Mouse (Mus musculus) MEL (cell line): Measurements from ENCODE around the gene Fbxl7. TPM values are rescaled to one million over a fixed set of nuclear protein-coding genes. Genes with fewer than 3 reads are reported as not detected.

Source experiments
- DNase-seq: peaks from one replicate; pipeline ENCODE4 v3.0.0; 2011; ENCODE audit warnings: low read depth, low spot score
- H3K27ac ChIP-seq: 2 replicates; pipeline ENCODE4 v1.5.1; 2012; ENCODE audit warnings: low read depth, mild to moderate bottlenecking, control low read depth, low read length, moderate library complexity; ENCODE audit not compliant: control insufficient read depth
- H3K27me3 ChIP-seq, 2 experiments: fragments of 150-350 bp in 1 of 2; sonication (generic) in 1 of 2; 2 replicates each; pipeline ENCODE4 v1.6.1; 2012; ENCODE audit warnings: low read length in 2 of 2, mild to moderate bottlenecking in 2 of 2, improper control_type of control experiment in 1 of 2, moderate library complexity in 1 of 2; ENCODE audit not compliant: insufficient read depth in 2 of 2, control insufficient read depth in 1 of 2
- H3K36me3 ChIP-seq, 2 experiments: 2 replicates each; pipeline ENCODE4 v1.6.1; 2012 to 2014; ENCODE audit warnings: low read length in 2 of 2, improper control_type of control experiment in 1 of 2, inconsistent platforms in 1 of 2, mild to moderate bottlenecking in 1 of 2; ENCODE audit not compliant: insufficient read depth in 2 of 2, control insufficient read depth in 1 of 2
- H3K4me1 ChIP-seq, 2 experiments: fragments of 150-350 bp in 1 of 2; sonication (generic) in 1 of 2; 2 replicates each; pipeline ENCODE4 v1.6.1; 2012; ENCODE audit warnings: low read length in 2 of 2, improper control_type of control experiment in 1 of 2, mild to moderate bottlenecking in 1 of 2; ENCODE audit not compliant: insufficient read depth in 2 of 2, control insufficient read depth in 1 of 2
- H3K4me3 ChIP-seq, 2 experiments: fragments of 150-350 bp in 1 of 2; sonication (generic) in 1 of 2; 2 replicates each; pipeline ENCODE4 v1.5.1; 2012; ENCODE audit warnings: low read depth in 2 of 2, low read length in 2 of 2, mild to moderate bottlenecking in 2 of 2, moderate library complexity in 2 of 2, control low read depth in 1 of 2, improper control_type of control experiment in 1 of 2; ENCODE audit not compliant: control insufficient read depth in 1 of 2, insufficient read depth in 1 of 2
- H3K79me2 ChIP-seq: 2 replicates; pipeline ENCODE4 v1.6.1; 2012; ENCODE audit warnings: mild to moderate bottlenecking, low read length, moderate library complexity; ENCODE audit not compliant: control insufficient read depth, poor library complexity, insufficient read depth
- H3K9ac ChIP-seq: 2 replicates; pipeline ENCODE4 v1.6.1; 2012; ENCODE audit warnings: low read depth, mild to moderate bottlenecking, control low read depth, low read length, moderate library complexity; ENCODE audit not compliant: control insufficient read depth, poor library complexity, severe bottlenecking
- H3K9me3 ChIP-seq: fragments of 150-350 bp; sonication (generic); replicated peaks from 2 replicates; pipeline ENCODE4 v1.6.1; 2012; ENCODE audit warnings: mild to moderate bottlenecking, low read length, improper control_type of control experiment, moderate library complexity; ENCODE audit not compliant: insufficient read depth
- CHD2 ChIP-seq: IDR thresholded peaks from 2 replicates; pipeline ENCODE4 v1.6.1; 2011; ENCODE audit warnings: low read length, improper control_type of control experiment
- E2F4 ChIP-seq: IDR thresholded peaks from 2 replicates; pipeline ENCODE4 v1.6.1; 2011; ENCODE audit warnings: low read depth, low read length, improper control_type of control experiment, borderline replicate concordance
- ELF1 ChIP-seq: IDR thresholded peaks from 2 replicates; pipeline ENCODE4 v1.6.1; 2014; ENCODE audit warnings: low read depth, mild to moderate bottlenecking, inconsistent platforms, low read length, improper control_type of control experiment, moderate library complexity
- EP300 ChIP-seq, 2 experiments: IDR thresholded peaks; 2 replicates each; pipeline ENCODE4 v1.6.1; 2011; ENCODE audit warnings: improper control_type of control experiment in 2 of 2, low read length in 2 of 2, low read depth in 1 of 2, mild to moderate bottlenecking in 1 of 2
- GABPA ChIP-seq: IDR thresholded peaks from 2 replicates; pipeline ENCODE4 v1.6.1; 2012; ENCODE audit warnings: low read depth, mild to moderate bottlenecking, inconsistent platforms, low read length, improper control_type of control experiment, moderate library complexity
- HCFC1 ChIP-seq: IDR thresholded peaks from 2 replicates; pipeline ENCODE4 v1.6.1; 2012; ENCODE audit warnings: low read depth, mild to moderate bottlenecking, inconsistent platforms, low read length, improper control_type of control experiment, moderate library complexity
- JUND ChIP-seq: IDR thresholded peaks from 2 replicates; pipeline ENCODE4 v1.6.1; 2011; ENCODE audit warnings: low read depth, mild to moderate bottlenecking, improper control_type of control experiment, low read length
- MAFK ChIP-seq: IDR thresholded peaks from 2 replicates; pipeline ENCODE4 v1.6.1; 2011; ENCODE audit warnings: low read depth, mild to moderate bottlenecking, low read length, improper control_type of control experiment, borderline replicate concordance
- MAX ChIP-seq: IDR thresholded peaks from 2 replicates; pipeline ENCODE4 v1.6.1; 2011; ENCODE audit warnings: low read length, improper control_type of control experiment
- MEF2A ChIP-seq: IDR thresholded peaks from 2 replicates; pipeline ENCODE4 v1.6.1; 2014; ENCODE audit warnings: low read depth, mild to moderate bottlenecking, inconsistent platforms, low read length, improper control_type of control experiment; ENCODE audit not compliant: poor library complexity, insufficient replicate concordance, severe bottlenecking; ENCODE audit errors: extremely low read depth
- MXI1 ChIP-seq: IDR thresholded peaks from 2 replicates; pipeline ENCODE4 v1.6.1; 2011; ENCODE audit warnings: mild to moderate bottlenecking, low read depth, low read length, improper control_type of control experiment
- POLR2AphosphoS2 ChIP-seq: IDR thresholded peaks from 2 replicates; pipeline ENCODE4 v1.6.1; 2011; ENCODE audit warnings: low read length, improper control_type of control experiment
- RAD21 ChIP-seq: IDR thresholded peaks from 2 replicates; pipeline ENCODE4 v1.6.1; 2011; ENCODE audit warnings: mild to moderate bottlenecking, low read depth, low read length, improper control_type of control experiment
- RCOR1 ChIP-seq: IDR thresholded peaks from 2 replicates; pipeline ENCODE4 v1.6.1; 2012; ENCODE audit warnings: low read depth, mild to moderate bottlenecking, inconsistent platforms, low read length, improper control_type of control experiment
- TAL1 ChIP-seq: IDR thresholded peaks from 2 replicates; pipeline ENCODE4 v1.6.1; 2012; ENCODE audit warnings: mild to moderate bottlenecking, inconsistent platforms, low read length, moderate library complexity, mixed read lengths
- USF1 ChIP-seq: IDR thresholded peaks from 2 replicates; pipeline ENCODE4 v1.6.1; 2014; ENCODE audit warnings: low read depth, mild to moderate bottlenecking, inconsistent platforms, low read length, improper control_type of control experiment, moderate library complexity
- ZMIZ1 ChIP-seq: IDR thresholded peaks from 2 replicates; pipeline ENCODE4 v1.6.1; 2012; ENCODE audit warnings: low read depth, mild to moderate bottlenecking, inconsistent platforms, low read length, improper control_type of control experiment, moderate library complexity
- ZNF384 ChIP-seq: IDR thresholded peaks from 2 replicates; pipeline ENCODE4 v1.6.1; 2012; ENCODE audit warnings: low read depth, mild to moderate bottlenecking, inconsistent platforms, low read length, improper control_type of control experiment
- polyA plus RNA-seq, 2 experiments: library from polyadenylated mRNA; stranded (reverse) in 1 of 2; unstranded in 1 of 2; fragments of >175 nt in 1 of 2; fragments of >200 nt in 1 of 2; gene quantifications; 2 replicates each; pipeline versions ENCODE4 v1.2.1 to v1.2.4; 2012; ENCODE audit warnings: low replicate concordance in 2 of 2, low read depth in 1 of 2; ENCODE audit not compliant: insufficient read length in 2 of 2, insufficient read depth in 1 of 2, missing spikeins in 1 of 2
- total RNA-seq: library from RNA; depleted of rRNA; stranded (reverse); fragments of 300-350 nt; gene quantifications from 2 replicates; pipeline ENCODE4 v1.2.3, GENCODE M21; 2012

The Fbxl7 gene
- total and polyA plus RNA-seq, 3 experiments, result not detected

DNA sequence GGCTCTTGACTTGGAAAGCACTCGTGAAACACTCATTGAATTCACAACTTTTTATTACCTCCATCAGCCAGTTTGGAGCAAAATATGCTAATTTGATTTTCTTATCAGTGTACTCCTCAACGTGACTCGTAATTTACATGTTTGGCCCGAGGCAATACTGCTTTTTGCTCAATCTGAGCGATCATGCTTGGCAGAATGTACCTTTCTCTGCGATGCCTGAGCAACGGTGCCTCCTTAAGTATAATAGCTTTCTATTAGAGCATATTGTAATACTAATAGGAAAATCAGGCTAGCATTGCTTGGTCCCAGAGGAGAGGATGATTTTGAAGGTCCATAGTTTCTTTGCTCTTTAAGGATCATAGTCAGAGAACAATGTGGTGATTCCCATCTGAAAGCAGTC is 207.7 kb downstream of the Fbxl7 start:
- DNase-seq, result no peak
- H3K9me3 ChIP-seq, result no peaks in the 10 kb centered on the region; the same call in 1 of the 2 replicates
- no peaks in the 10 kb centered on the region for H3K4me1 ChIP-seq
- TF ChIP-seq EP300 (IDR thresholded peaks at IDR 0.05; ENCODE audit: low read depth in 1 of 2, low read length in 2 of 2) (no peak), ZNF384 (no peak), RCOR1 (no peak), MXI1 (no peak), ELF1 (no peak), MEF2A (no peak), ZMIZ1 (no peak), E2F4 (no peak), CHD2 (no peak), HCFC1 (no peak), RAD21 (no peak), USF1 (no peak), MAFK (no peak)
- H3K36me3 ChIP-seq, result no peaks in the 10 kb centered on the region
- no peak overlapping the region for H3K27ac ChIP-seq
- H3K79me2 ChIP-seq, result no peaks in the 10 kb centered on the region
- no peaks in the 10 kb centered on the region for H3K27me3 ChIP-seq
- no peak overlapping the region for H3K9ac ChIP-seq
- no peak overlapping the region for H3K4me3 ChIP-seq

- no peak overlapping the region for H3K27ac ChIP-seq
- no peaks in the 10 kb centered on the region for H3K9me3 ChIP-seq
- H3K4me1 ChIP-seq, result no peaks in the 10 kb centered on the region
Observed at GRCm38 (mm10) chr15:26682279-26682678, 213.1 kb downstream of the Fbxl7 start.

More at GRCm38 (mm10) chr15:26682279-26682678, 213.1 kb downstream of the Fbxl7 start:
- Histone ChIP-seq H3K79me2 (no peaks in the 10 kb centered on the region), H3K4me3 (no peak overlapping the region), H3K9ac (no peak overlapping the region), H3K36me3 (no peaks in the 10 kb centered on the region), H3K27me3 (no peaks in the 10 kb centered on the region)
- DNase-seq, result no peak
- no peak for TF ChIP-seq TAL1
- TF ChIP-seq MAX, result no peak
- no peak for TF ChIP-seq MAFK
- no peak for TF ChIP-seq POLR2AphosphoS2
- no peak for TF ChIP-seq GABPA
- no peak for TF ChIP-seq JUND
